Mouse (Mus musculus): ENCODE measurements around the gene Olfr1344. TPM values are rescaled to one million over a fixed set of nuclear protein-coding genes. Genes with fewer than 3 reads are reported as not detected.

The Olfr1344 gene
- polyA plus RNA-seq (2014; fragmentation: Nextera tagmentation; extraction: Ambion mirVana), result 0.13 TPM in 1 of 2 replicates, not detected in the other

DNA sequence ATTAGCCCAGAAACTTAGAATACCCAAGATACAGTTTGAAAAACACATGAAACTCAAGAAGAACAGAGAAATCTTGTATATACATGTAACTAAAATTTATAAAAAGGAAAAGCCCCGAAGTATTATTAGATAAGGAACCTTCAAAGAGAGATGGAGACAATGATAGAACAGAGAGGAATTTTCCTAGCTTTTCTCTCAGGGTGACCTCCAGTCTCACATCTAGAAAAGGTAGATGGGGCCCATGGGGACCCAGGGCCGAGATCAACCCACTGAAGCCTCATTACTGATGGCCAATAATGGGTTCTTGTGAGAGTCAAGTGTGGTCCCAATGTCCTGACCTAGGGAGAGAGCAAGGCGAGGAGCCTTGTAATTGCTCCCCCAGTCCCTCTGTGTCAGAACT is at the start of gene Olfr1344:
Gene Olfr1344 (plus strand): TSS at position 301 of the 400 bp plus-strand sequence.
- Histone ChIP-seq H3K4me2 (replicated peaks; ENCODE audit: low read depth, low read length) (no peak within 1 kb of the TSS), H3K27me3 (ENCODE audit: control insufficient read depth, insufficient read depth, low read length) (no peaks in the 10 kb centered on the region), H3K4me1 (ENCODE audit: control insufficient read depth, insufficient read depth, low read length) (no peaks in the 10 kb centered on the region), H3K9me3 (ENCODE audit: control insufficient read depth, low read depth, low read length) (no peaks in the 10 kb centered on the region), H3K9ac (replicated peaks; ENCODE audit: low read depth, low read length) (no peak within 1 kb of the TSS), H3K36me3 (ENCODE audit: control insufficient read depth, insufficient read depth, low read length) (no peaks in the 10 kb centered on the region), H3K27ac (ENCODE audit: low read length) (no peak within 1 kb of the TSS), H3K4me3 (ENCODE audit: low read depth, low read length) (no peak within 1 kb of the TSS)
- WGBS, result 77% methylated on average over 3 of the region's 3 CpGs
- ATAC-seq (ENCODE audit: insufficient number of reproducible peaks, insufficient read depth, low FRiP score, low read depth), result no peak

DNA sequence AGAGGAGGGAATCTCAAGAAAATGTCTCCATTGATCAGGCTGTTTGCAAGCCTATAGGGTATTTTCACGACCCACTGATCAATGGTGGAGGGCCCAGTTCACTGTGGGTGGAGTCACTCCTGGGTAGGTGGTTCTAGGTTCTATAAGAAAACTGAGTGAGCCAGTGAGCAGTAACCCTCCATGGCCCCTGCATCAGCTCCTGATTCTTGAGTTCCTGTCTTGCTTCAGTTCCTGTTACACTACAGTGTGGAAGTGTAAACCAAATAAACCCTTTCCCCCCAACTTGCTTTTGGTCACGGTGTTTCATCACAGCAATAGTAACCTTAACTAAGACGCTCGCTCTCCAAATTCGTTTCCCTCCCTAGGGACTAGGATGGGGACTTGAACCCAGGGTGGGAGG is 49.5 kb upstream of the Olfr1344 start:
- WGBS, result 89% methylated on average over 5 of the region's 5 CpGs
- ATAC-seq (ENCODE audit: insufficient number of reproducible peaks, insufficient read depth, low FRiP score, low read depth), result no peak
- Histone ChIP-seq H3K4me2 (replicated peaks; ENCODE audit: low read depth, low read length) (no peak overlapping the region), H3K36me3 (ENCODE audit: control insufficient read depth, insufficient read depth, low read length) (peaks cover 6% of the 10 kb centered on the region), H3K4me1 (ENCODE audit: control insufficient read depth, insufficient read depth, low read length) (peaks cover under 1% of the 10 kb centered on the region; the same call in 1 of the 2 replicates), H3K27me3 (ENCODE audit: control insufficient read depth, insufficient read depth, low read length) (no peaks in the 10 kb centered on the region), H3K9ac (replicated peaks; ENCODE audit: low read depth, low read length) (no peak overlapping the region), H3K4me3 (ENCODE audit: low read depth, low read length) (no peak overlapping the region), H3K9me3 (ENCODE audit: control insufficient read depth, low read depth, low read length) (no peaks in the 10 kb centered on the region), H3K27ac (ENCODE audit: low read length) (no peak overlapping the region)

DNA sequence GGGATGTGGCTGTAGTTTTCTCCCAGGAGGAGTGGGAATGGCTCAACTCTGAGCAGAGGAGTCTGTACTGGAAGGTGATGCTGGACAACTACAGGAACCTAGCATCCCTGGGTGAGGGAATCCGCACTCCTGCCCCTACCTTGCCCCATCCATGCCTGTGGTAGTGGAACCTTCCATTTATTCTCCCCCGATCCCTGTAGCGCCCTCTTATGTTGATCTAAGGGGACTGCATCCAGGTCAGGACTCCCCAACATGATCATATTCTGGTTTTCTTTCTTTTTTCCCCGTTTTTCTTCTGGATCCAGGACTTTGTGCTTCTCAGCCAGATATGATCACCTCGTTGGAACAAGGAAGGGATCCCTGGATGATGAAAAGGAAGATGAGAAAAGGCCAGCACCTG is 49.0 kb upstream of the Olfr1344 start:
- no peak for ATAC-seq (ENCODE audit: insufficient number of reproducible peaks, insufficient read depth, low FRiP score, low read depth)
- no peaks in the 10 kb centered on the region for H3K27me3 ChIP-seq (ENCODE audit: control insufficient read depth, insufficient read depth, low read length)
- 67% methylated on average over 5 of the region's 5 CpGs for WGBS
- H3K9ac ChIP-seq (replicated peaks; ENCODE audit: low read depth, low read length), result no peak overlapping the region
- H3K27ac ChIP-seq (ENCODE audit: low read length), result no peak overlapping the region
- no peaks in the 10 kb centered on the region for H3K4me1 ChIP-seq (ENCODE audit: control insufficient read depth, insufficient read depth, low read length)
- peaks cover 6% of the 10 kb centered on the region for H3K36me3 ChIP-seq (ENCODE audit: control insufficient read depth, insufficient read depth, low read length)
- H3K9me3 ChIP-seq (ENCODE audit: control insufficient read depth, low read depth, low read length), result no peaks in the 10 kb centered on the region
- H3K4me3 ChIP-seq (ENCODE audit: low read depth, low read length), result no peak overlapping the region
- no peak overlapping the region for H3K4me2 ChIP-seq (replicated peaks; ENCODE audit: low read depth, low read length)

DNA sequence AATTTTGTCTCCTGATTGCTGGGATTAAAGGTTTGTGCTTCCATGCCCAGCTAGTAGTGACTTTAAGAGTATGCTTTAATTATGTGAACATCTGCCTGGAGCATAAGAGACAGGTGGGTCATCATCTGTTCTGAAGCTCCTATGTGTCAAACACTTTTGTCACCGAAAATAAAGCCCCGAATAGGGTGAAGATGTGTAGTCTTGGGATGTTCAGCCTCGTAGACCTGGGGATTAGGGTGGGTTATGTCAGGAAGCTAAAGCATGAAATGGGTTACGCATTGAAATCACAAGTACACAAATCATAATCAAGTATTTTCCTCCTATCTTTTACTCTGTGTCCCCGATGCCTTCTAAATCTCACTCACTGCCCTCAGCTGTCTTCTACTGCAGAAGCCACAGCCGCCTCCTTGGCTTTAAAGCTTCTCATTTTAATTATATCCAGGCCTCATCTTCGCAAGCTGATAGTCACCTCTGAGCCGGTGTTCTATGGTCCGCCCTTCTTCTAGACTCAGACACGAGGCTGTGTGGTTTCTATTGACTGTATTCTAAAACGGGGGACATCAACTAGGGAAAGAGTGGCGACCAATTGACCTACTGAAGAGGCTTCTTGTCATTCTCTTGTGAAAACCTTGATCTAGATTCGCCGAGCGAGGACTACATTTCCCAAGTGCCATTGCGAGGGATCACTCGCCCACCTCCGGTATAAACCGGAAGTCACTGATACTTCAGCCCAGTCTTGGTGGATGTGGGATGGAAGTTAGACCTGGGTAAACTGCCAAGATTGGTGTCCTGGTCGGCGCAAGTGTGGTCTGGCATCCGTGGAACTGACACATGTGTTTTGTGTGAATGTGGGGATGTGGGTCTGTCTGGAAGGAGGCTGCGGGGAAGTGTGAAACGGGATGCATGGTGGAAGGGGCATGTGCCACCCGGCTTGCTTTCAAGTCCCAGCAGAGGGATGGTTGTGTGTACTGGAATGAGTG is 40.2 kb upstream of the Olfr1344 start, which contains the start of gene Smim17:
Gene Smim17 (plus strand): TSS at position 720 of the 980 bp plus-strand sequence.
- peak; percentile 85; the same call in 1 of the 2 replicates for ATAC-seq (ENCODE audit: insufficient number of reproducible peaks, insufficient read depth, low FRiP score, low read depth)
- no peaks in the 10 kb centered on the region for H3K4me1 ChIP-seq (ENCODE audit: control insufficient read depth, insufficient read depth, low read length)
- H3K4me3 ChIP-seq (ENCODE audit: low read depth, low read length), result peak within 1 kb of the TSS; percentile 39
- H3K27ac ChIP-seq (ENCODE audit: low read length), result no peak within 1 kb of the TSS
- H3K9ac ChIP-seq (replicated peaks; ENCODE audit: low read depth, low read length), result no peak within 1 kb of the TSS
- 27% methylated on average over 25 of the region's 25 CpGs for WGBS
- H3K27me3 ChIP-seq (ENCODE audit: control insufficient read depth, insufficient read depth, low read length), result no peaks in the 10 kb centered on the region
- peak within 1 kb of the TSS; percentile 63 for H3K4me2 ChIP-seq (replicated peaks; ENCODE audit: low read depth, low read length)
- H3K36me3 ChIP-seq (ENCODE audit: control insufficient read depth, insufficient read depth, low read length), result no peaks in the 10 kb centered on the region; the same call in none of the 2 replicates
- no peaks in the 10 kb centered on the region for H3K9me3 ChIP-seq (ENCODE audit: control insufficient read depth, low read depth, low read length)

DNA sequence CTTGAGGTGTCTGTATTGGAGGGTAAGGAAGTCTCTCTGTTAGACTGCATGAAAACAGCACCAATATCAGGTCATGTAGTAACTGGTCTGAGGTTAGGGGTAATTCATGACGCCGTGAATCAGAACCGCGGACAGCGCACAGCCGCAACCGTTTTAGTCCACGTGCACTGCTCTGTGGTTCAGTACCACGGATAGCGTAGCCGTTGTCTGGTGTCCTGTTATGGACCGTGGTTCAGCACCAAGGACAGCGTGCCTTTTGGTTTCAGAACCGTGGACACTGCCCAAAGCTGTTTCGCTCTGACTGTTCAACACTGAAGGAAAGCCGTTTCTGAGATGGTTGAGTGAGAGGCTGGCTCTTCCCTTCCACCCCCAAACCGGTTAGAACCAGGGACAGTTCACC is 28.4 kb upstream of the Olfr1344 start, which contains the start of gene Gm20715:
Gene Gm20715 (plus strand): TSS at position 235 of the 400 bp plus-strand sequence.
- Histone ChIP-seq H3K27me3 (ENCODE audit: control insufficient read depth, insufficient read depth, low read length) (no peaks in the 10 kb centered on the region), H3K9me3 (ENCODE audit: control insufficient read depth, low read depth, low read length) (no peaks in the 10 kb centered on the region), H3K4me3 (ENCODE audit: low read depth, low read length) (no peak within 1 kb of the TSS), H3K9ac (replicated peaks; ENCODE audit: low read depth, low read length) (no peak within 1 kb of the TSS), H3K4me1 (ENCODE audit: control insufficient read depth, insufficient read depth, low read length) (no peaks in the 10 kb centered on the region), H3K4me2 (replicated peaks; ENCODE audit: low read depth, low read length) (no peak within 1 kb of the TSS), H3K36me3 (ENCODE audit: control insufficient read depth, insufficient read depth, low read length) (no peaks in the 10 kb centered on the region), H3K27ac (ENCODE audit: low read length) (no peak within 1 kb of the TSS)
- WGBS, result 1% methylated on average over 17 of the region's 17 CpGs
- ATAC-seq (ENCODE audit: insufficient number of reproducible peaks, insufficient read depth, low FRiP score, low read depth), result peak; percentile 92

DNA sequence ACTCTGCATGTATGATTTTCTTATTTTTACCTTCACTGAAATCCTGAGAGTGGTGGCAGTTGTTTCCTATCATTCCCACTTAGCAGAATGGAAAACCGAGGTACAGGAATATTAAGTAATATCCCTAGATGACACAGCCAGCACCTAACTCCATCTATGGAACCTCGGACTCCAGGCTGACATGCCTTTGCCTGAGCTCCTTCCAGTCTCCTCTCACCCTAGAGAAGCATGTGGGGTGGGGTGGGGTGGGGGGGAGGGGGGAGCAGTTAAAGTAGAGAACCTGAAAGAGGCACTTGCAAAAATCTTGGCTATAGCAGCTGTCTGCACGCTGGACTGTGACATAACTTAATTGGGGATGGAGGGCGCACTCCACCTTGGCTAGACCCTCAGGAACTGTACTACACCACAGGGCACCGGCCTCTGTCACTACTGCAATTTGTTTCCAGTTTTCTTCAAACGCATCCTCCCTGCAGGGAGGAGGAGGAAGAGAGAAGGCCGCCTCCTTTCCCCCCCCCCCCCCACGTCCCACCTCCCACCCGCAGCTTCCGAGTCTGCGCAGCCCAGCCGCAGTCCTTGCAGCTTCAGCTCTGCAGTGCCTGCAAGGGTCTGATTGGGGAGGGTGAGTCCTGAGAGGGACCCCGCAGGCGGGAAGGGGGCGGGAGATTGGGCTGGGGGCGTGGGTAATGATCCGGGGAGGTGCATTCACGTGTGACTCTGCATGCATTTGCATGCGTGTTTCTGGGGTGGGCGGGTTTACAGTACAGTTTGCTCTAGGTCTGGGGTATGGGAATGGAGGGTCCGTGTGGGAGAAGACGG is 23.7 kb upstream of the Olfr1344 start:
- no peaks in the 10 kb centered on the region for H3K27me3 ChIP-seq (ENCODE audit: control insufficient read depth, insufficient read depth, low read length)
- WGBS, result 7% methylated on average over 20 of the region's 22 CpGs
- H3K9ac ChIP-seq (replicated peaks; ENCODE audit: low read depth, low read length), result no peak overlapping the region
- H3K36me3 ChIP-seq (ENCODE audit: control insufficient read depth, insufficient read depth, low read length), result no peaks in the 10 kb centered on the region
- H3K4me3 ChIP-seq (ENCODE audit: low read depth, low read length), result no peak overlapping the region
- no peak overlapping the region for H3K27ac ChIP-seq (ENCODE audit: low read length)
- no peaks in the 10 kb centered on the region for H3K9me3 ChIP-seq (ENCODE audit: control insufficient read depth, low read depth, low read length)
- no peak overlapping the region for H3K4me2 ChIP-seq (replicated peaks; ENCODE audit: low read depth, low read length)
- ATAC-seq (ENCODE audit: insufficient number of reproducible peaks, insufficient read depth, low FRiP score, low read depth), result 0 out of 2 replicates have a peak, but pooled peaks have one; percentile 28
- H3K4me1 ChIP-seq (ENCODE audit: control insufficient read depth, insufficient read depth, low read length), result no peaks in the 10 kb centered on the region

DNA sequence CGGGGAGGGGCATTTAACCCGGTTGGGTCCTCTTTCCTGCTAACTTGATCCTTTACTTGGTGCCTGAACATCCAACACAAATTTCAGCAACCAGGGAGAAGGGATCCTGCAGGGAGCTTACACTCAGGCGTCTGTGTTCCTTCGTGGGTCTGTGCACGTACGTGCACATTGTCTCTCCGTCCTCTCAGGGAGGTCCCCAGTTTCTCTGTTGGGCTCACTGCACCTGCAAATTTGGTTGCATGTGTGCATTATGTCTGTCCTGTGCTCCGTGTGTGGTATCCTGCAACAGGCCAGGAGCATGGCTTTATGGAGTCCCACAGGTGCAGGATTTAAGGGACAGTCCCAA is 23.1 kb upstream of the Olfr1344 start:
- WGBS, result 13% methylated on average over 8 of the region's 8 CpGs
- no peak for ATAC-seq (ENCODE audit: insufficient number of reproducible peaks, insufficient read depth, low FRiP score, low read depth)
- Histone ChIP-seq H3K9me3 (ENCODE audit: control insufficient read depth, low read depth, low read length) (no peaks in the 10 kb centered on the region), H3K4me2 (replicated peaks; ENCODE audit: low read depth, low read length) (no peak overlapping the region), H3K9ac (replicated peaks; ENCODE audit: low read depth, low read length) (no peak overlapping the region), H3K36me3 (ENCODE audit: control insufficient read depth, insufficient read depth, low read length) (no peaks in the 10 kb centered on the region), H3K27me3 (ENCODE audit: control insufficient read depth, insufficient read depth, low read length) (no peaks in the 10 kb centered on the region), H3K27ac (ENCODE audit: low read length) (no peak overlapping the region), H3K4me3 (ENCODE audit: low read depth, low read length) (no peak overlapping the region), H3K4me1 (ENCODE audit: control insufficient read depth, insufficient read depth, low read length) (no peaks in the 10 kb centered on the region)

DNA sequence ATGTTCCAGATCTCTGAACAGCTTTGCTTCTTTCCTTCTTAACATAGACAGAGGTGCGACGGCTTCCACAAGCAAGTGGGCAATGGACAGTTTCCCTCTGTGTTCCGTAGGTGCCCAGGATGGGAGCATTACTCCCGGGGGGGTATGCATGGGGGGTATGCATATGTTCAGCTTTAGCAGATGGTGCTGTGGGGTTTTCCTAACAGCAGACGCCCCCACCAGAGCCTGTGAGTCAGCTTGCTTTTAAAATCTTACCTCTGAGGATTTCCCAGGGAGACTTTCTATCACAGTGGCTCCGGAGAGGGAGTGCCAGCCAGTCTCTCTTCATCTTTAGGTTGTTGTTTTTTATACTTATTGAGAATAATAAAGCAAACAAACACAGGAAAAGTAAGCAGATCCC is 18.6 kb upstream of the Olfr1344 start:
- H3K27me3 ChIP-seq (ENCODE audit: control insufficient read depth, insufficient read depth, low read length), result no peaks in the 10 kb centered on the region
- H3K9me3 ChIP-seq (ENCODE audit: control insufficient read depth, low read depth, low read length), result no peaks in the 10 kb centered on the region
- H3K4me1 ChIP-seq (ENCODE audit: control insufficient read depth, insufficient read depth, low read length), result no peaks in the 10 kb centered on the region
- no peak overlapping the region for H3K4me3 ChIP-seq (ENCODE audit: low read depth, low read length)
- H3K4me2 ChIP-seq (replicated peaks; ENCODE audit: low read depth, low read length), result no peak overlapping the region
- no peak overlapping the region for H3K9ac ChIP-seq (replicated peaks; ENCODE audit: low read depth, low read length)
- no peak overlapping the region for H3K27ac ChIP-seq (ENCODE audit: low read length)
- WGBS, result 69% methylated on average over 6 of the region's 6 CpGs
- no peak for ATAC-seq (ENCODE audit: insufficient number of reproducible peaks, insufficient read depth, low FRiP score, low read depth)
- no peaks in the 10 kb centered on the region for H3K36me3 ChIP-seq (ENCODE audit: control insufficient read depth, insufficient read depth, low read length)
